Mouse (Mus musculus): ENCODE measurements around the gene Sec24b. TPM values are rescaled to one million over a fixed set of nuclear protein-coding genes. Genes with fewer than 3 reads are reported as not detected.

The Sec24b gene
- total RNA-seq, 2 experiments from 2014 or later: 49.7 to 51.5 TPM

DNA sequence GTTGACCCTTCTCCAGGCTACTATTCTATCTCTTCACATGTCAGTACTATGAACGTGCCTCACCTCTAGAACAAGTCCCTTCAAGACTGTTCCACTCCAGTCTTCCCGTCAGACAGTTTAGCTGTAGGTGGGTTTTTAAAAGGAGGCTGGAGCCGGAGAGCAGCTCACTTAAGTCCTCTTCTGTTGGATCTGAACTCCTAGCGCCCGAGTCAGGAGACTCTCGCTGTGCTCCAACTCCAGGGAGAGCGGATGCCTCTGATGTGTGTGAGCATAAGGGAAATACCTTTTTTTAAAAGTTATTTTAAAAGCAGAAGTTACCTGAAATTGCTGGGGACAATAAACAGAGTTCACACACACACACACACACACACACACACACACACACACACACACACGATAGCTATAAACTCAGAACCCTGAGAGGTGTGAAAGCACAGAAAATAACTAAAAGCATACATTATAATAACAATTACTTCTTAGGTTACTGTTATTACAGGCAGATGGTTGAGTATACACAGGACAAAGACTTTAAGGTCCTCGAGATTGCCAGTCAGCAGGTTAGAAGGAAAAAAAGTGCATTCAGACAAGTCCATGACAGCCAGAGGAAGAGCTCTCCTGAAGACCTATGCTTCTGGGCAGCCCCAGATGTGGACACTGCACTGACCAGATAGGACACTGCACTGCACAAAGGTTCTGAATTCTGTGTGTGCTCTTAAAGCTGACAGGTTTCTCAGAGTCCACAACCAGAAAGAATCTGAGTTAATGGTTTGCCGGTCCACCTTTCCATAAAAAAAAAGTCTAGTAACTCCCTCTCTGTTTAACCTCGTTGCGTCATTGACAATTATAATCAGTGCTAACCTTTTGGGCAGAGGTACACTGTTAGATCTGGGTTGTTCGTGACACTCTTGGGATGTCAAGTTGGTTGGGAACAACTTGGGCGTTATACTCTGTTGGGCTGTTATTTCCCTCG, 5.7 kb downstream of the Sec24b start:
- DNase-seq (ENCODE audit: low spot score in 2 of 2): no peak

DNA sequence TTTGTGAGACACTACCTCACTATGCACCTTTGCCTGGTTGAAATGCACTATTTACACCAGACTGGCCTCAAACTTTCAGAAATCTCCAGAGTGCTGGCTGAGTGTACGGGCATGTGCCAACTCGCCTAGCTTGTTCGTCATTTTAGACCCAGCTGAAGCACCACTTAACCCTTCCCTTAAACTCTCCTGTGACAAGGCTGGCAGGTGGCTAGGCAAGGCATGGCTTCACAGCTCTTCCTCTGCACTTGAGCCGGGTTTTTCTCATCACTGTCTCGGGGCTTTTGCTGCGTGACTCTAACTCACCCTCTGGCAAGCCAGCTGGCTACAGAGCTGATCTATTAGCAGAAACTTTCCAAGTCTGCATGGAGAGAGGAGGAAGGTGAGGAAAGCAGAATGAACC, 6.8 kb downstream of the Sec24b start:
- DNase-seq (ENCODE audit: low spot score in 2 of 2): no peak

DNA sequence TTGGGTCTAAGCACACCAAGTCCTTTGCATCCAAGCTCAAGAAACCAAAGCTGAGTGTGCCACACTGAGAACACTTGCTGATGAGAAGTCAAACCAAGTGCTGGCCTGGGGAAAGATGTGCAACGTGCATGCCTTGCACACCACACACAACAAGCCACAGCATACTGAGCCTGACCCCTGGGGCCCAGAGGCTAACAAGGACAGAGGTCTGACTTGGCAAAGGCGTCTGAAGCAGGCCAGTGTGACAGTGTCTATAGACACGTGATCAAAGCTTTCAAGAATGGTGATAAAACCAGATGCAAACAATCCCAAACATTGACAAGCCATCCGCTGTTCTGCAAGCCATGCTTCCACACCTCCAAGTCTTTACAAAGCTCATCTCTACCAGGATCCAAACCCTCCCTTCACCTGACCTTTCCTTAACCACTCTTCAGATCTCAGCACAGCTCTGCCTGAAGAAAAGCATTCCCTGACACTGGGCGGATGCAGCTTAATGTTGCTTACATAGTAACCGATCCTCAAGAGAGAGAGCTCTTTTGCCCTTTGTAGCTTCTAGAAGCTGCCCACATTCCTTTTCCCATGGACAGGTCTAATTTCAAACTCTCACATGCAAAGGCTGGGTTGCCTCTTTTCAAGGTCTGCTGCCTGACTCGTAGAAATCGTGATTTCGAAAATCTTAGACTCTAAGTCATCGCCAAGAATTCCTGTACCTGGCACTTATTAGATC, 7.8 kb downstream of the Sec24b start:
- DNase-seq (ENCODE audit: low spot score in 2 of 2): no peak

DNA sequence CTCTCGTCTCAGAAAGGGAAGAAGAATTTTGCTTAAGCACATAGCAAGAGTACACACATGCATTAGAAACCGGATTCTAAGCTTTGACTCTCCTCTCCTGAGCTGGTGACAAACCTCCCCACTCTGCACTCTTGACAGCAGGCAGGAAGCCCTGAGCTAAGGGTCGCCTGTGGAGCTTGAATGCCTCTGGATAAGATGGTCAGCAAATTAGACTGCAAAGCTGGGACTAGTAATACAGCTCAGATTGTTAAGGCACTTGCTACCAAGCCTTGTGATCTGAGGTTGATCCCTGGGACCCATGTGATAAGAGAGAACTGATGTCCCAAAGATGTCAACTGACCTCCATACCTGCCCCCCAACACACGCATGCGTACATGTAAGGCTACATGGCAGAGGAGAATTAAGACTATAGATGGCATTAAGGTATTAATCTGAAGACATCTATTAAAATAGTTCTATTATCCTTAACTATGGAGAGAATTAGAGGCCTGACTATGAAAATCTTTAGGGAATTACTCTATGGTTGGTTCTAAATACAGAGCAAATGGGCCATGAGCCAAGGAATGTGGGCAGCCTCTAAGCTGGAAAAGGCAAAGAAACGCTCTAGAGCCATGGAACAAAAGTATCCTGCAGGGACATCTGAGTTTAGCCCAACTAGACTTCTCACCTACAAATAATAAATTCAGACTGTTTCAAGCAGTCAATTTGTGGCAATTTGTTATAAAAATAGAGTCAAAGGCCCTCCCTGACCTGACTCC, 8.6 kb downstream of the Sec24b start:
- peak in 1 of 2 experiments; percentile 13 for DNase-seq (ENCODE audit: low spot score in 2 of 2)

DNA sequence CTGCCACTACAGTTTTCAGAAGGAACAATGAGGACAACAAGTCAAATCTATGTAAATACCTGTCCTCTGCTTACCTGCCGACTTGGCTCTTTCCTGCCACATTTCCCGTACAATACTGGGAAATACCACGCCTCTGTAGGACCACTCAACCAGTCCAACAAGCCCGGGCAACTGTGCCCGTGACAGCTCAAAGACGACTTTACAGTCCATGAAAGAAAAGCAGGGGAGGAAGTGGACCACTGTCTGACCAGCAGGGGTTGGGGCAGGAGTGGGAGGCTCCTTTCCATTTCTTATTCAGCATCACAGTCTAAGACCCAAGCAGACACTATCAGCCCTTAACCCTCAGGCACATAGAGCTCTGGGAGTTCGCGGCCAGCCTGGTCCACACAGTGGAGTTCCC, 9.2 kb downstream of the Sec24b start:
- no peak for DNase-seq (ENCODE audit: low spot score in 2 of 2)

DNA sequence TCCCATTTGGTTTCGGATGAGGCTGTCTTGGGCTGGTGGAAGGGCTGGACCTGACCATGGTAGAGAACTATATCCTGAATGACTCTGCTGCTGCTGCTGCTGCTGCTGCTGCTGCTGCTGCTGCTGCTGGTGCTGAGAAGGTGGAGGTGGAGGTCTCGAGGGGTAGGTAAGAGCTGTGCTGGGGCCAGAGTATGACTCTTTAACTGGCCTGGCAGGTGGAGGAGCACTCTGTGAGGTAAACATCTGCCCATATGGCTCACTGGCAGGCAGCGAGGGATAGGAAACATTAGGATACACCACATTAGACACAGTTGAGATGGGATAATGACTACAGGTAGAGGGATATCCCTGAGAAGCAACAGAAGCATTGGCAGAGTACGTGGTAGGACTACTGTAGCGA, 20.6 kb downstream of the Sec24b start:
- DNase-seq (ENCODE audit: low spot score in 2 of 2): no peak

DNA sequence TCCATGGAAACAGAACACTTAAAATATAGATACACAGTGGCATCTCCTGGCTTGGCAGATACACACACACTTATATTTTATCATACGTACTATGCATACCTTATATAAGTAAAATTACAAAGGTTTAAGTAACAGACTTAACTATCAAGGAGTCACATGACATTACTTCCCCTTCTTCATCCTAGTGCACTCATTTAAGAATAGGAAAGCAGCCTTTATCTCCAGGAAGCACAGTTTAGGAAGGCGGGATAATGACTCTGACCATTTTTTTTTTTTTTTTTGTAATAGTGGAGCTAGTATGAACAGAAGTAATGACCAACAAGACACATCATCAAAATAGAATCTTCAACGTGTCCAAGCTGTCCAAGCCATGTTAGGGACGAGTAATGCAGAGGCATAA, 21.3 kb downstream of the Sec24b start:
- DNase-seq (ENCODE audit: low spot score in 2 of 2): no peak

DNA sequence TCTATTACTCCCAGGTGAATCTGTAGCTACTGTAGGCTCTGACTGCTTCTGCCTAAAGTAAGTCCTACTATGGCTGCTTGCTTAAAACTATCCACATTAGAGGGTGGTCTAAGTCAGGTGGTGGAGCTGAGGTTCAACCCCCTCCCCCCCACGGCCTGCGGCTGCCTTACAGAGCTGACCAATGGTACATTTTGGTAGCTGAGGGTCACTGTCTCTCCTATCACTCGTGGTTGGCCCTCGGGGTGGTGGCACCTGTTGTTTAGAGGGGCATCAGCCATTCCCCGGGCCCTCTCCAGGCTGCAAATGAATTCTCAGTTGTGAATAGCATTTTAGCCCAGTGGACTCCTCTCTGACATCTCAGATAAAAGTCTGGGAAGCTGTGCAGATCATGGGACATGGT, 32.6 kb downstream of the Sec24b start:
- DNase-seq (ENCODE audit: low spot score in 2 of 2): no peak

DNA sequence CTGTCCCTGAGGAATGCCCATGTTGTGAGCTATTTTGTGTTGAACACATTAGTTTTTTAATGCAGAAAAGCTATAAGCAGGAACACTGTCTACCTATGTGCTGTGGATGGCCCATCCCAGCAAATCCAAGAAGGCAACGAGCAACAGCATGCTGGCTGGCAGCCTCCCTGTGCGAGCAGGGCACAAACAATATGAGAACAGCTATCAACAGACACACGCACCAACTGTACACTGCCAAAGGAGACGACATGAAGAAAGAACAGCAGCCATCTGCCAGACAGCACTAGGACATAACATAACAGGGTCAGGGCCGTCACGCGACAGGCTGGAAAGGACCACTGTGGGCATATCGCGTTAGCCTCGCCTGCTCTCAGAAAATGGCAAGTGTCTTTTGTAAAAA, 35.2 kb downstream of the Sec24b start:
- DNase-seq (ENCODE audit: low spot score in 2 of 2): no peak

DNA sequence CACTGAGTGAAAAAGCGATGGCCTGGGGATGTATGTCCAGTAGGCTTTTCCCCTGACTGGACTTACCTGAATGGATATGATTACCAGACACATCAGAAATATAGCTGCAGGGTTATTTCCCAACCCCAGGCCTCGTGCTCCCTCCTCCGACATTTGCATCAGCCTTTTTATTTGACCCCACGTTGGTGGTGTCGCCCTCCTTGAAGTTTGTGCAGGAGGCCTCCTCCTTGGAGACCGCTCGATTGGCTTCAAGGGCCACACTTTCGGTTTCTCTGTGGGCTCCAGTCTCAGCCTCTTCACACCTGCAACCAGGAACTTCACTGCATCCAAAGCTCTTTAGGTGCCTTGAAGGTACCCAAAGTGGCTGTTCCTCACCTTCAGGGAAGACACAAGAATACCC, 35.8 kb downstream of the Sec24b start:
- no peak for DNase-seq (ENCODE audit: low spot score in 2 of 2)

DNA sequence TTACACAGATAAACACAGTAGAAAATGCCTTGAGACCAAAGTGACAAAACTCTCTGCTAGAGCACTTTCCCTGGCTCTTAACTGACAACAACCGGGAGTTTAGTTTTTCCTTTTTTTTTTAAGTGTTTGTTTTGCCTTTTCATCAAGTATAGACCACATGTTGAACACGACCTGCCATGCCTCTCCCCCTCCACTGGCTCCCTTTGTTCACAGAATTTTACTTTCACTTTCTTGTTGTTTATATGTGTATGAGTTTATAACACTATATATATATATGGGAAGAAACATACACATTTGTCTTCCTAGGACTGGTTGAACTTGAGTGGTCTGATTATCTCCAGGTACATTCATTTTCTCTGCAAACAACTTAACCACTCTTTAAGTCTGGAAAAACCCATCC, 48.4 kb downstream of the Sec24b start:
- no peak for DNase-seq (ENCODE audit: low spot score in 2 of 2)

DNA sequence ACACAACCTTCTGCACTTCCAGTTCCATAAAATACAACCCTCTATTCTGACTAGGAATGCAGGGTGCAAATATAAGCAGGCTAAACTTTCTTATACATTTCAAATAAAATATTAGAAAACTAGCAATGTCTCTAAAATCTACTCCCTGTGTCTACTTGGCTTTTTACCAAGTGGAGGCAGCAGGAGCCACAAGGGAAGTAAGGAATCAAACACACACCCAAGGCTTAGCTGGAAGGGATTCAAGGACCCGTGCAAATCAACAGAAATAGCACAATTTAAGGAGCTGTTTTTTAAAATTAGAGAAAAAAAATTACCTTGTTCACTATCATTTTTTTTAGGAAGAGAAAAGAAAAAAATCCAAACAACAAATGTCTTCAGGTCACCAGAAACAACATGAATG, 50.1 kb downstream of the Sec24b start:
- DNase-seq (ENCODE audit: low spot score in 2 of 2): no peak

DNA sequence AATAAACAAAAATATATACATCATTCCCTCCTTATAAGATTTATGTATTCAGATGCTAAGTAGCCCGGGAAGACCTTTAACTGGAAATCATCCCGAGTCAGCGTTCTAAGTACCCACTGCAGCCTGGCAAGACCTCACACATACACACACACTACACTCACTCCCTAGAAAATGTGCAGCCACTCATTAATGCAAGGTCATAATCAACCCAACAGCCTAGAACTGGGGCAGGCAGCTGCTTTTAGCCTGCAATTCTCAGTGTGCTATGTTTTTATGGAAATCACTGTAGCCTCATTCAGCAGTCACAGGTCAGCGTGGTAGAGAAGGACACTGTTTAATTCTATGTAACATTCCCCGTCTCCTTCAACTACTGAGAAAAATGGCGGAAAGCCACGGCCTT, 55.2 kb downstream of the Sec24b start:
- DNase-seq (ENCODE audit: low spot score in 2 of 2): no peak

DNA sequence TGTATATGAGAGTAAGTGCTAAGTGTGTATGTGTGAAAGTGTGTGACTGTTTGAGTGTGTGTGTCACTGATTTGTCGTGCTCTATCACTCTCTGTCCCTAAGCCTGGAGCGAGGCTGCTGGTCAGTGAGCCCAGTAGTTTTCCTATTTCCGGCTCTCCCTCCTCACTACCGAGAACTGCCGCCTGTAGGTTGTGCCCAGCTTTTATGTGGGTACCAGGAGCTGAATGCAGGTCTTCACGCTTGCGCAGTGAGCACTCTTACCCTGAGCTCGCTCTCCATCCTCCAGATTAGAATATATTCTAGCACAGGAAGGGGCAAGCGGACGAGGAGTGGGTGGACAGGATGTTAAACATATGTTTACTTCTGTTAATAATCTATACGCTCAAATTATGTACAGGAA, 60.4 kb downstream of the Sec24b start:
- DNase-seq (ENCODE audit: low spot score in 2 of 2): no peak

DNA sequence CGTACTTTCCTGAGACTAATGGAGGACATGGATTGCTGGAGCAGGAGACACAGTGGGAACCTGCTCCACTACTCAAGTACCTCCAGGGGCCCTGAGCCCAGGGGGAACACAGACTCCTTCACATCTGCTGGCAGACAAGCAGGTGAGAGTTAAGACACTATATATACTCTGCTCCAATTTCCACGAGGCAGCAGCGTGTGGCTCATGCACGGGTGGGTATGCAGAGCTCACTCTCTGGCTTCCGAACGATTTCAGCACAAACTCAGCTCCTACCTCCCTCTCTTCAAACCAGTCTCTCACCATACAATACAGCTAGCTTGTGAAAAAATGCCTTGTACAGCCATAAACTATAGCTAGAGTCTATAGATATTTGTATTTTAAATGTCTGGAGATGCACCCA, 62.8 kb downstream of the Sec24b start:
- DNase-seq (ENCODE audit: low spot score in 2 of 2): no peak

DNA sequence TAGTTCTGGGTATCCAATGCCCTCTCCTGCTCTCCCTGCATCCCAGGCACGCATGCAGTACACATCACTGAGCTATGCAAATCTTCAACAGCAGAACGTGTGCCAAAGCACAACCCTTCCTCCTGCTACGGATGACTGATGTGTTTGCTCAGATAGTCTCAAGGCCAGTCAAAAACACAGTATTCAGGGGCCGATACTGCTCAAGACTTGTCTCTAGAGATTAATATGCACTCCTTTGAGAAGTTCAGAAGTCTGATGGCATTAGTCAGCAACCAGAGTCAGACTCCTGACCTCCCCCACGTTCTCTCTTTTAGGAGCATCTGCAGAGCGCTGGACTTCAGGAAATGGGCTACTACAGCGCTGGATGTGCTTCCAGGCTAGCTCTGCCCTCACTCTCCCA, 63.4 kb downstream of the Sec24b start:
- DNase-seq (ENCODE audit: low spot score in 2 of 2): no peak

DNA sequence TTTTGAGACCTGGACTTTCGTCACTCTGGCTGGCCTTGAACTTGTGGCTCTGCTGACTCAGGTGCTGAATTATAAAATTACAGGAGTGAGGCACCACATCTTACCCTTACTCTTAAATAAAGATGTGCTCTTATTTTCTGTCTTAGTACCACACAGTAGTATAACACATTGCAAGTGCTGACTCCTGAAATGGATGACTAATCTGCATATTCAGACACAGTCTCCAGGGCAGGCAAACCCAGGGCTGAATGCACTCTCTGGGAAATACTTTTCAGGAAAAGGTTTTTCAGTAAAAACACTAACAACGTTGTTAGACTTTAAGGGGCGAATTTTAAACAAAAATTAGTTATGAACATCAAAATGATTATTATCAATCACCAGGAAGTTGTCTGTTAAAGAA, 64.0 kb downstream of the Sec24b start:
- DNase-seq (ENCODE audit: low spot score in 2 of 2): no peak

DNA sequence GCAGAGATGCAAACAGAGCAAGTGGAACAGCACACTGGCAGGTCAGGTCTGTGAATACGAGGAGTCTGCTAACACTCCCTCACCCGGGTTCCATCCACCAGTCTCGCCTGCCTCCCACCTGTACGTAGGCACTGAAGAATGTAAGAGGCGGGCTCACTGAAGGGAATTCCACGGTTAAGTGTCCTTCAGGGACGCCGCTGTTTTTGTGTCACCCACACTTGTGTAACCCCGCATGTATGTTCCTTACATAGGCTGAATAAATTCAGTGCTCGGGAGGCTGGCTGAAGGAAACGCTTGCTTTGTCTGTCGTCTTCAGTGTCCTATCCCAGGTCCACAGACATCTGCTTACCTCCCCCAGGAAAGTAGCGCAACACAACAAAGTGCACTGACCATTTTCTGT, 74.1 kb downstream of the Sec24b start:
- no peak for DNase-seq (ENCODE audit: low spot score in 2 of 2)

DNA sequence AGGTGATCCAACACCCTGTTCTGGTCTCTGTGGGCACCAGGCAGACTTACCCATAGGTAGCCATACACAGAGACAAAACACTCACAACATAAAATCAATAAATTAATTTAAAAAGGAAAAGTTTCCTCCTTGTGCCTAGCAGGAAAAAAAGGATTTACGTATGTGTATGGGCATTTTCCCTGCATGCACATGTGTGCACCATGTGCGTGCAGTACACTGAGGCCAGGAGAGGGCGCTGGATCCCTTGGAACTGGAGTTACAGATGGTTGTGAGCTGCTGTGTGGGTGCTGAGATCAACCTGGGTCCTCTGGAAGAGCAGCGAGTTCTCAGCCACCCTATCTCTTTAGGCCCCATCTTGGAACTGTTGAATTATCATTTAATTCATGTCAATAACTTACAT, 76.0 kb downstream of the Sec24b start:
- DNase-seq (ENCODE audit: low spot score in 2 of 2): no peak

DNA sequence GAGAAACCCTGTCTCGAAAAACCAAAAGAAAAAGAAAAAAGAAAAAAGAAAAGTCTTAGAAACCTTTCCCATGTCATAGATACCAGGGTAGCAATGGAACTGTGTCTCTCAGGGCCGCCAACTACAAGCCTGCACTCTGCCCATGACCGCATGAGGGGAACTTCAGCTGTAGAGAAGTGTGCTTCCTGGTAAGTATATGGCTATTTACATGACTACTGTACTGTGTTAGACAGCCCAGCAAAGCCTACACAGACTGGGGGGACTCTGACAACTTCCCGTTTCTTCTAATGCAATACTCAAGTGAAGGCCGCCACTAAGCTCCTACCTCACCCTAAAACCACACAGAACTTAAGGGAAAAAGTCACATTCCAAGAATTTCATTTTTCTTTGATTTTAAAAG, 76.6 kb downstream of the Sec24b start:
- DNase-seq (ENCODE audit: low spot score in 2 of 2): no peak

DNA sequence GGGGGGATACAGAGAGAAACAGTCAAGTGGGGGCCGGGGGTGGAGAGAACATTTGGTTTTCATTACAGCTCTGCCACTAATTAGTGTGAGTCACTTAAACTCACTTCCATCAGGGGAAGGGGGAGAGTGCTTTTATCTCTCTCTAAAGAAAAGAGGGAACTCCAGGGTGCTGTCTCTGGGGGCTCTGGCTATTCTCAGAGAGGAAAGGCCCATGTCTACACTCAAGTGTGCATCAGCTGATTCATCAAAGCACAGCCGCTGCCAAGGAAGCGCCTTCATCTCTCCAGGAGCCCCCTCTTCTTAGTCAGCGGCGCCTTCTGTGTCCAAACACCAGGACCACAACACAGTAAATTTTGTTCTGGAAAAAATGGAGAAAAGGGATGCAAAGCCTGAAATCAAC, 79.1 kb downstream of the Sec24b start:
- no peak for DNase-seq (ENCODE audit: low spot score in 2 of 2)

DNA sequence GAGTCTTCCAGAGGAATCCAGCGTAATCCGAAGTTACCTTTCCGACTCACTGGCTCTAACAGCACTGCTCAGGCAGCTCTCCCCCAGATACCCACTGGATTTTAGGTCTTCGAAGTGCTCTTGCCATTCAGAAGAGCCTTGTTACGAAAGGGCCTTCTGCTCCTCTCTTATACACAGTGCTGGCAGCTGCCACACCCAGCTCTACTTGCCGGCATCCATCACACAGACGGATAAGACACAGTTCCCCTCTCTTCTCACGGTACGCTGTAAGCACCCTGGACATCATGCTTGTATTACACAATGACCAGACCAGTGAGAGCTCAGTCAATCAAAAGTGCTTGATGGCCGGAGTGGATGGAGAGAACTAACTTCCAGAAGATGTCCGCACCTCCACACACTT, 79.6 kb downstream of the Sec24b start:
- DNase-seq (ENCODE audit: low spot score in 2 of 2): no peak
